Comparison of ENCODE assay signal across 29 mouse cellular contexts in the genomic region with DNA sequence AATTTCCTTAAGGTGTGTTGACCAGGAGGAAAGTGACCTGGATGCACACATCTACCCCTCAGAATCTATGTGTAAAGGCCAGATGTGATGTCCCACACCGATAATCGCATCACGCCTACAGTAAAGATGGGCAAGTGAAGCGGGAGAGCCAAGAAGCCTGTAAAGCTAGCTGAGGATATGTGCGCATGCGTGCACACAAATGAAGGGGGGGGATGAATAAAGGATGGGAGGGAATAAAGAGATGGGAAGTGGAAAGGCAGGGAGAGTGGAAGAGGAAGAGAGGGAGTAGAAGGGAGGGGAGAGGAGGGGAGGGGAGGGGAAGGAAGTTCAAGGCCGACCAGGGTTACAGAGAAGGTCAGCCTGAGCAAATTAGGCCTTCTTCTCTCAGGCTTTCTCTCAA.
DNase-seq lines count a peak whose midpoint lies in the region; ATAC-seq lines count a peak whose summit lies in the region.
"Had no signal": no experiment of that assay in that cellular context is flagged by ENCODE, and none has a peak within 500 bp of the region (broad histone marks: within the 10 kb centered on the region; RNA-seq: fewer than 3 reads in every experiment).

No protein-coding gene starts in this region.

- no peak overlapping the region for H3K4me3 ChIP-seq in liver, embryonic 11.5 days (ENCODE audit: low read depth, low read length)
- H3K4me3 ChIP-seq in liver, embryonic 13.5 days (replicated peaks) = no peak overlapping the region
- H3K4me3 ChIP-seq: heart, adult 2 months; heart, embryonic 12.5 days; hindbrain, embryonic 13.5 days; layer of hippocampus, adult 2 months; left cerebral cortex, adult 2 months; limb, embryonic 12.5 days; midbrain, embryonic 15.5 days; stomach, embryonic 15.5 days had no signal

- DNase-seq in liver, embryonic 11.5 days (ENCODE audit: low spot score) = no peak
- DNase-seq in liver (no peak), R1 (ENCODE audit: low read depth, low spot score) (peak; percentile 85)
- DNase-seq in liver, embryonic 13.5 days = no peak
- no peak for DNase-seq in frontal cortex, postnatal 10 days (ENCODE audit: low spot score in 2 of 2)
- DNase-seq in Muller cell, postnatal 12 days (ENCODE audit: inconsistent ontology term) = no peak
- no peak for DNase-seq in layer of hippocampus, adult 11-12 months (ENCODE audit: low spot score)
- DNase-seq: adrenal gland, postnatal 25 days; cerebellum, adult 18-20 months; cerebellum, postnatal 10 days; heart, adult 2 months; heart, postnatal 4 days; kidney, postnatal 14 days; lung, adult 18-20 months; lung, postnatal 4 days; right cerebral cortex, postnatal 25 days; thymus, adult 18-20 months; thymus, postnatal 36 days had no signal

- H3K4me2 ChIP-seq in liver, embryonic 11.5 days = peak overlapping the region; percentile 49; the same call in 1 of the 2 replicates
- H3K4me2 ChIP-seq in liver, embryonic 13.5 days = peak overlapping the region; percentile 55
- H3K4me2 ChIP-seq: heart, embryonic 12.5 days; hindbrain, embryonic 13.5 days; limb, embryonic 12.5 days; midbrain, embryonic 15.5 days; stomach, embryonic 15.5 days had no signal

- no peaks in the 10 kb centered on the region for H3K9me3 ChIP-seq in liver, embryonic 11.5 days (ENCODE audit: control insufficient read depth, low read length)
- no peaks in the 10 kb centered on the region for H3K9me3 ChIP-seq in liver, embryonic 13.5 days (replicated peaks)
- H3K9me3 ChIP-seq: heart, embryonic 12.5 days; hindbrain, embryonic 13.5 days; limb, embryonic 12.5 days; midbrain, embryonic 15.5 days; stomach, embryonic 15.5 days had no signal

- no peak for ATAC-seq in liver, embryonic 11.5 days (replicated peaks; ENCODE audit: low FRiP score)
- no peak for ATAC-seq in liver, embryonic 13.5 days (ENCODE audit: low read depth)
- ATAC-seq: forebrain, embryonic 14.5 days; intestine, postnatal 0 days; lung, postnatal 0 days; midbrain, embryonic 15.5 days; Patski had no signal

- peaks cover 71% of the 10 kb centered on the region for H3K4me1 ChIP-seq in liver, embryonic 11.5 days (replicated peaks; ENCODE audit: control insufficient read depth, insufficient read depth, low read length)
- peaks cover 91% of the 10 kb centered on the region for H3K4me1 ChIP-seq in liver, embryonic 13.5 days (replicated peaks)

- H3K36me3 ChIP-seq in liver, embryonic 11.5 days (ENCODE audit: control insufficient read depth, insufficient read depth, low read length) = no peaks in the 10 kb centered on the region
- H3K36me3 ChIP-seq in liver, embryonic 13.5 days = no peaks in the 10 kb centered on the region
- H3K36me3 ChIP-seq: heart, embryonic 12.5 days; hindbrain, embryonic 13.5 days; limb, embryonic 12.5 days; midbrain, embryonic 15.5 days; stomach, embryonic 15.5 days had no signal

- no peak overlapping the region for H3K9ac ChIP-seq in liver, embryonic 11.5 days (ENCODE audit: low read depth, low read length)
- H3K9ac ChIP-seq in liver, embryonic 13.5 days = peak overlapping the region; percentile 49; the same call in 1 of the 2 replicates
- H3K9ac ChIP-seq: heart, embryonic 12.5 days; hindbrain, embryonic 13.5 days; limb, embryonic 12.5 days; midbrain, embryonic 15.5 days; stomach, embryonic 15.5 days had no signal

- peak overlapping the region; percentile 77 for H3K27ac ChIP-seq in liver, embryonic 11.5 days (ENCODE audit: low read depth, low read length)
- H3K27ac ChIP-seq in liver, embryonic 13.5 days = peak overlapping the region; percentile 87
- H3K27ac ChIP-seq: heart, adult 2 months; hindbrain, embryonic 13.5 days; layer of hippocampus, adult 2 months; left cerebral cortex, adult 2 months; limb, embryonic 12.5 days; midbrain, embryonic 15.5 days; stomach, embryonic 15.5 days had no signal

- WGBS in liver, embryonic 11.5 days = 84% methylated on average over 7 of the region's 7 CpGs
- 79% methylated on average over 7 of the region's 7 CpGs for WGBS in liver, embryonic 13.5 days (ENCODE audit: insufficient replicate concordance)

- H3K27me3 ChIP-seq in liver, embryonic 11.5 days (replicated peaks; ENCODE audit: control insufficient read depth, insufficient read depth, low read length) = no peaks in the 10 kb centered on the region
- H3K27me3 ChIP-seq in liver, embryonic 13.5 days = no peaks in the 10 kb centered on the region
- H3K27me3 ChIP-seq: heart, embryonic 12.5 days; hindbrain, embryonic 13.5 days; limb, embryonic 12.5 days; midbrain, embryonic 15.5 days; Patski; stomach, embryonic 15.5 days had no signal
